Mouse (Mus musculus): ENCODE data around the gene Wnt4. TPM values are rescaled to one million over a fixed set of nuclear protein-coding genes. Genes with fewer than 3 reads are reported as not detected.

Wnt4 gene
- polyA plus RNA-seq, 1 experiment from 2014 or later: 1.9 TPM

DNA sequence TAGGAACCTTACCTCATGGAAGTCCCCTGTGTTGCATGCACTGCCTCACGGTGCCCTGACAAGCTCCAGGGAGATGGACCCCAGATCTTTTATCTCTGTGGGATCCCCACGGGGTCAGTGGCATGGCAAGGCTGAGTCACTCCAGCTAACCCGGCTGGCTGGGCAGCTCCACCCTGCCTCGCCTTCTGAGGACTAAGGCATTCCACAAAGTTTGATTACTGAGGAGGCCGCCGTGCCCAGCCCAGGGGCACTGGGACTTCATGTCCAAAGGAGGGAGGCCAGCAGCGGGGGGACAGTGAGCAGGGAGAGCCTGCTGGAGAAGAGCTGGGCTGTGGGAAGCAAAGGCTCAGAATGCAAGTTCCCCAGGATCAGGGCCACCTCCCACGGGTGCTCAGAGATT lies 21.7 kb upstream of the Wnt4 start:
- Histone ChIP-seq H3K4me1 (0 out of 2 replicates have a peak, but pooled peaks cover 9% of the 10 kb centered on the region), H3K4me2 (no peak overlapping the region), H3K4me3 (no peak overlapping the region), H3K9ac (no peak overlapping the region), H3K27me3 (no peaks in the 10 kb centered on the region), H3K9me3 (no peaks in the 10 kb centered on the region), H3K36me3 (no peaks in the 10 kb centered on the region), H3K27ac (no peak overlapping the region)
- WGBS: 60% methylated on average over 8 of the region's 8 CpGs
- no peak for ATAC-seq (ENCODE audit: borderline replicate concordance, extremely low read depth, low FRiP score, low TSS enrichment)

- Histone ChIP-seq H3K27ac (no peak overlapping the region), H3K9ac (no peak overlapping the region), H3K27me3 (no peaks in the 10 kb centered on the region), H3K4me3 (no peak overlapping the region), H3K9me3 (no peaks in the 10 kb centered on the region), H3K36me3 (no peaks in the 10 kb centered on the region), H3K4me2 (no peak overlapping the region), H3K4me1 (0 out of 2 replicates have a peak, but pooled peaks cover 4% of the 10 kb centered on the region)
- 84% methylated on average over 6 of the region's 6 CpGs for WGBS
- no peak for ATAC-seq (ENCODE audit: borderline replicate concordance, extremely low read depth, low FRiP score, low TSS enrichment)
Observed at GRCm38 (mm10) chr4:137261826-137262225, 15.5 kb upstream of the Wnt4 start.

DNA sequence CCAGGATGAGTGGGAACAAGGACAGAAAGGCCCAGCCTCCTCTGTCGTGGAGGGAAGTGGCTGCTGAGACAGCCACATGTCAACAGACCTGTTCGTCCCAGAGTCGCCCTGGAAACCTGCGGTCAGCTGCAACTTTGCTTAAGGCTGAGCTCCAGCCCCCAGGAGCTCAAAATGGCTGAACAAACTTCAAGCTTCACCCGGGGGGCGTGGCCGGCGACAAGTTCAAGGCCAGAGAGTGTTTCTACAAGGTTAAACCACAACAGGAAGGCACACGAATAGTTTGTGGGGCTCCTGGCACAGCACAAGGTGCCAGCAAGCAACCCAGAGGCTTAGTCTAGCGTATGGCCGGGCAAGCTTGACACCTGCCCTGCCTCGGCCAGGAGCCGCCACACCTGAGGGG lies 13.2 kb upstream of the Wnt4 start:
- Histone ChIP-seq H3K36me3 (no peaks in the 10 kb centered on the region), H3K4me2 (no peak overlapping the region), H3K27me3 (no peaks in the 10 kb centered on the region; the same call in 1 of the 2 replicates), H3K9ac (no peak overlapping the region), H3K9me3 (no peaks in the 10 kb centered on the region), H3K4me1 (0 out of 2 replicates have a peak, but pooled peaks cover 4% of the 10 kb centered on the region), H3K4me3 (no peak overlapping the region), H3K27ac (no peak overlapping the region)
- no peak for ATAC-seq (ENCODE audit: borderline replicate concordance, extremely low read depth, low FRiP score, low TSS enrichment)
- 71% methylated on average over 13 of the region's 13 CpGs for WGBS

GRCm38 (mm10) chr4:137265116-137265515 lies 12.2 kb upstream of the Wnt4 start:
- Histone ChIP-seq H3K4me3 (no peak overlapping the region), H3K36me3 (no peaks in the 10 kb centered on the region), H3K27me3 (no peaks in the 10 kb centered on the region; the same call in 1 of the 2 replicates), H3K4me1 (0 out of 2 replicates have a peak, but pooled peaks cover 3% of the 10 kb centered on the region), H3K27ac (no peak overlapping the region), H3K4me2 (no peak overlapping the region), H3K9ac (no peak overlapping the region), H3K9me3 (no peaks in the 10 kb centered on the region)
- no peak for ATAC-seq (ENCODE audit: borderline replicate concordance, extremely low read depth, low FRiP score, low TSS enrichment)
- WGBS: 65% methylated on average over 5 of the region's 5 CpGs

- Histone ChIP-seq H3K9me3 (no peaks in the 10 kb centered on the region), H3K36me3 (no peaks in the 10 kb centered on the region), H3K4me1 (no peaks in the 10 kb centered on the region), H3K27me3 (no peaks in the 10 kb centered on the region; the same call in 1 of the 2 replicates), H3K9ac (no peak overlapping the region), H3K27ac (no peak overlapping the region), H3K4me3 (no peak overlapping the region), H3K4me2 (no peak overlapping the region)
- no peak for ATAC-seq (ENCODE audit: borderline replicate concordance, extremely low read depth, low FRiP score, low TSS enrichment)
- WGBS: 67% methylated on average over 8 of the region's 8 CpGs
Observed at GRCm38 (mm10) chr4:137268541-137268940, 8.7 kb upstream of the Wnt4 start.

- no peak overlapping the region for H3K9ac ChIP-seq
- H3K36me3 ChIP-seq: no peaks in the 10 kb centered on the region
- no peak for ATAC-seq (ENCODE audit: borderline replicate concordance, extremely low read depth, low FRiP score, low TSS enrichment)
- H3K4me3 ChIP-seq: no peak overlapping the region
- H3K27me3 ChIP-seq: peaks cover 29% of the 10 kb centered on the region
- H3K4me2 ChIP-seq: no peak overlapping the region
- H3K27ac ChIP-seq: no peak overlapping the region
- no peaks in the 10 kb centered on the region for H3K9me3 ChIP-seq
- H3K4me1 ChIP-seq: peaks cover 13% of the 10 kb centered on the region
- 66% methylated on average over 8 of the region's 8 CpGs for WGBS
Observed at GRCm38 (mm10) chr4:137271856-137272255, 5.4 kb upstream of the Wnt4 start.

DNA sequence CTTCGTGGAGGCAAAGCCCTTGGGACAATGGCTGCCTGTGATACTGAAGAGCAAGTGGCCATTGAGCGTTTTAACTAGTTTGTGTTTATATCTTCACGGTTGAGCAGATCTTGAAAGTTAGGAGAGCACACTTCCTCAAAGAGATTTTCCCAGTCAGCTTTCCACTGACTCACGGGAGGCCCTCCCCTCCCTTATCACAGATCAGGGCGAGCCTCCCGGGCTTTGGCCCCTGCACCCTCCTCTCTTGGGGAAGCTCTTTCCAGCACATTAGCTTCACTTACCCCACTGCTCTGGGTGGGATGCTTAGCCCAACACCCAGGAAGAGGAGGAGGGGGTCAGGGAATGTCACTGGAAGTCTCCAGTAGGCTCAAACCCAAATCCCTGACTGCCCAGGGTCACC lies 3.0 kb upstream of the Wnt4 start:
- no peak overlapping the region for H3K27ac ChIP-seq
- 6% methylated on average over 6 of the region's 6 CpGs for WGBS

DNA sequence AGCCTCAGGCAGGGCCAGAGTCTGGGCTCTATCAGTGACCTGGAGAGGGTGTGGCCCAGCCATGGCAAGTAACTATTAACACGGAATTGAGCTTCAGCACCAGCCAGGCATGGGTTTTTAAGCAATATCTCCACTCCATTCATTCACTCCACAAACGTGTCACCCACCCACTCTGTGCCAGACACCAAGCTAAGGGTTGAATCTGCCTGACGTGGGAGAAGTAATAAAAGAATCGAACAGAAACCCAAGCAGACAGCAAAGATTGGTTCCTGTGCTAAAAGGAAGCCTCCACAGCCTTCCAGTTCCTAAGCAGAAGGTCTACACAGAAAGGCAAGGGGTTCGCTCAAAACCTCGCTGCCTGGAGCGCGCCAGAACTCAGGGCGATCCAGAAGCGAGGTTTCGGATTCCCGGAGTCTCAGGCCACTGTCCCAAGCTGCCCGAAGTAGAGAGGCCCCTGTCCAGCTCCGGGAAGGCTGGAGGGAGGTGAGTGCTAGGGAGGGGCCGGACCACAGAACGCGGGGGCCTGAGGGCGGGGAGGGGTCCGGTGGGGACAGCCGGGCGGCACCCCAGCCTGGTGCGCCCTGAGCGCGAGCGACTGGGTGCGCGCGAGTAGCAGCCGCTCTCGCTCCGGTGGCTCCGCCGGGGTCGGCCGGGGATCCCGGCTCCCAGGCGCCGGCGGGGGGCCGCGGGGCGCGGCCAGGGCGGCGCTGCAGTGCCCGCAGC lies 685 bp upstream of the Wnt4 start:
- no peak overlapping the region for H3K27ac ChIP-seq
- H3K4me2 ChIP-seq: peak overlapping the region; percentile 93
- no peaks in the 10 kb centered on the region for H3K36me3 ChIP-seq
- peak overlapping the region; percentile 49 for H3K4me3 ChIP-seq
- WGBS: 1% methylated on average over 45 of the region's 46 CpGs
- H3K9me3 ChIP-seq: no peaks in the 10 kb centered on the region
- H3K9ac ChIP-seq: peak overlapping the region; percentile 43; the same call in 1 of the 2 replicates
- peaks cover 75% of the 10 kb centered on the region for H3K27me3 ChIP-seq
- peak; percentile 29 for ATAC-seq (ENCODE audit: borderline replicate concordance, extremely low read depth, low FRiP score, low TSS enrichment)
- peaks cover 40% of the 10 kb centered on the region for H3K4me1 ChIP-seq

More for the DNA sequence above, 3.0 kb upstream of the Wnt4 start:
- Histone ChIP-seq H3K9me3 (no peaks in the 10 kb centered on the region), H3K4me3 (no peak overlapping the region), H3K4me1 (peaks cover 33% of the 10 kb centered on the region), H3K9ac (no peak overlapping the region), H3K27me3 (peaks cover 53% of the 10 kb centered on the region), H3K36me3 (no peaks in the 10 kb centered on the region), H3K4me2 (no peak overlapping the region)
- ATAC-seq (ENCODE audit: borderline replicate concordance, extremely low read depth, low FRiP score, low TSS enrichment): no peak

DNA sequence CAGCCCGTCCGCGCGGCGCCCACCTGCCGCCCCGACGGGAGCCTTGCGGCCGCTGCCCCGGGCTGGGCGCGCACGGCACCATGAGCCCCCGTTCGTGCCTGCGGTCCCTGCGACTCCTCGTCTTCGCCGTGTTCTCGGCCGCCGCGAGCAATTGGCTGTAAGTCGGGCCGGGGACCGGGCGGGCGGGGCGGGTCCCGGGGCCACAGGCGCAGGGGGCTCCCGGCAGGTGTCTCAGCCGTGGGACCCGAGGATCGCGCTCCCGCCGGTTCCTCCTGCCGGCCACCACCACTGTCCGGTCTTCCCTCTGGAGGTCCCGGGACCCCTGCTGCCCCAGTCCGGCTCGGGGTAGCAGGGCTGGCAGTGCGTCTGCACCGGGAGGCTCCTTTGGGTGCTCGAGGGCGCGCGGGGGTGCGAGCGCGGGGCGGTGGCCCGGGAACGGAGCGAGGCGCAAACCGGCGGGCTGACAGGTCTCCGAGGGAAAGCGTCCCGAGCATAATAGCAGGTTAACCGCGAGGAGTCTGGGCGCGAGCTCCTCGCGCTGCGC lies 383 bp downstream of the Wnt4 start:
- no peak overlapping the region for H3K27ac ChIP-seq
- under 1% methylated on average over 66 of the region's 71 CpGs for WGBS
- no peak for ATAC-seq (ENCODE audit: borderline replicate concordance, extremely low read depth, low FRiP score, low TSS enrichment)
- peak overlapping the region; percentile 93 for H3K4me2 ChIP-seq
- H3K4me1 ChIP-seq: peaks cover 44% of the 10 kb centered on the region
- no peaks in the 10 kb centered on the region for H3K9me3 ChIP-seq
- H3K9ac ChIP-seq: 0 out of 2 replicates have a peak overlapping the region, but pooled peaks have one; percentile 43
- H3K27me3 ChIP-seq: peaks cover 85% of the 10 kb centered on the region
- peak overlapping the region; percentile 49 for H3K4me3 ChIP-seq
- no peaks in the 10 kb centered on the region for H3K36me3 ChIP-seq

DNA sequence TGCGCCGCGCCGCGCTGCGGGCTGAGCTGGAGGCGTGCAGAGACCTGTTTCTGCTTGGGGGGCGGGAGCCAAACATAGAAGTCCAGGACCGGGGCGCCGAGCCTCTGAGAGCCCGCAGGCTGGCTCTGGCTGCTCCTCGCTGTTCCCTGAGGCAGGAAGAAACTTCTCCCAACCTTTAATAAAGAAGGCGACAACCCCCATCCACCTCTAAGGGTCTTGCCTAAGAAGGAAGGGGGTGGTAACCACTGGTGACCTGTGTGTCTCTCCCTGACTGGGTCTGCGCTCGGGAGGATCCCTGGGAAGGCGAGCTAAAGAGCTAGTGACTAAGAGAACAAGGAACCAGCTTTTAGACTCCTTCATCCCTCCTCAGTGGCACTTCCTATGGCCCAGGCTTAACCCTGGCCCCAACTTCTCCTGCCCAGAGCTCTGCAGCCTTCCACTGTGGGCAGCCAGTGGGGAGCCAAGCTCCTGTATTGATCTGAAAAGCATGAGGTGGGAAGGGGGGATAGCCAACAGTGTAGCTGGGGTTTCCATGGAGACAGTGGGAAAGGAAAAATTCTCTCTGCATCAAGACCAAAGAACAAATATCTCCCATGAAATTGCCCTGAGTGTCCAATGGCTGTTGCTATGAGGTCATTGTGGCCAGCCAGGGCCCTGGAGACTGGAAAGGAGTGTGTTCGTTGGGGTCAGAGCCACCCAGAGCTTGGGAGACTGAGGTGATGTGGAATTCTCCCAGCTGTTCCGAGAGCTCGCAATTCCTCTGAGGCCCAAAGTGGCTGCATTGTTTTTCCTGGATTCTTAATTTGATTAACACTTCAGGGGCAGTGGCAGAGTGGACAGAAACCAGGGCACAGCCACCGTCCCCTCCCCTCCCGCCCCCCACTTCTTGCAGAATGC lies 1.1 kb downstream of the Wnt4 start:
- peak overlapping the region; percentile 49 for H3K4me3 ChIP-seq
- WGBS: 2% methylated on average over 22 of the region's 22 CpGs
- no peaks in the 10 kb centered on the region for H3K9me3 ChIP-seq
- H3K4me1 ChIP-seq: peaks cover 47% of the 10 kb centered on the region
- H3K36me3 ChIP-seq: no peaks in the 10 kb centered on the region
- H3K4me2 ChIP-seq: peak overlapping the region; percentile 93
- no peak for ATAC-seq (ENCODE audit: borderline replicate concordance, extremely low read depth, low FRiP score, low TSS enrichment)
- H3K9ac ChIP-seq: no peak overlapping the region
- peaks cover 93% of the 10 kb centered on the region for H3K27me3 ChIP-seq
- H3K27ac ChIP-seq: no peak overlapping the region

DNA sequence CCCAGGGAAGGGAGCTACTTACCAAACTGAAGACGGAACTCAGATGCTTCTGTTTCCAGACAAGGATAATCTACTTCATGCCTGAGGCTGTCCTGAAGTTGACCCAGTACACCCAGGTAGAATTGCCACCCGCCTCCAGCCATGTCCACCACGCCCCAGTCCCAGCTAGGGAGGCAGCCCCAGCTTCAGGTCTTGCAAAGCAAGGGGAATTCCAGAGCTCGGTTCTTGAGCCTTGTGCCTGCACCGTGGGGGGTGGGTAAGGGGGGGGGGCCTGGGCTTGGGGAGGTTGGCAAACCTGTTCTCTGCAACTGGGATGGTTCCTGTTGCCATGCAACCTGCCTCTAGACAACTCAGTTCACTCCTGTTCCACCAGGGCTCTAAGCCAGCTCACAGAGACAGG lies 2.1 kb downstream of the Wnt4 start:
- Histone ChIP-seq H3K4me3 (no peak overlapping the region), H3K4me1 (peaks cover 43% of the 10 kb centered on the region), H3K36me3 (no peaks in the 10 kb centered on the region), H3K9ac (no peak overlapping the region), H3K9me3 (no peaks in the 10 kb centered on the region), H3K27ac (no peak overlapping the region), H3K4me2 (peak overlapping the region; percentile 93; the same call in 1 of the 2 replicates), H3K27me3 (peaks cover 97% of the 10 kb centered on the region)
- 25% methylated on average over 5 of the region's 5 CpGs for WGBS
- no peak for ATAC-seq (ENCODE audit: borderline replicate concordance, extremely low read depth, low FRiP score, low TSS enrichment)
